Mouse (Mus musculus) spleen, adult 18-20 months (tissue): ENCODE measurements at regions not wholly inside any gene's neighbourhood (a gene's known extent, or its start where the extent isn't known, plus 50 kb on each side); places are given as distances from the start of the nearest gene placed in this dataset.

Experiments
- DNase-seq, 2 experiments: peaks; one replicate each; pipeline ENCODE4 v3.0.0; 2022; ENCODE audit warnings: mixed read lengths in 2 of 2

GRCm38 (mm10) chr4:83986951-83987822 lies 461.8 kb downstream of the Ccdc171 start:
- DNase-seq: no peak

- no peak for DNase-seq
These were observed 462.5 kb downstream of the Ccdc171 start for GRCm38 (mm10) chr4:83987846-83988245.

GRCm38 (mm10) chr4:83988314-83988713 lies 463.0 kb downstream of the Ccdc171 start:
- DNase-seq: no peak

- DNase-seq: no peak
These were observed 465.0 kb downstream of the Ccdc171 start for GRCm38 (mm10) chr4:83990126-83990989.

GRCm38 (mm10) chr4:83991195-83991594 lies 465.9 kb downstream of the Ccdc171 start:
- no peak for DNase-seq

- no peak for DNase-seq
These were observed 471.7 kb downstream of the Ccdc171 start for GRCm38 (mm10) chr4:83997079-83997478.

GRCm38 (mm10) chr4:84001645-84002044 lies 476.3 kb downstream of the Ccdc171 start:
- no peak for DNase-seq

- DNase-seq: no peak
These were observed 478.9 kb downstream of the Ccdc171 start for GRCm38 (mm10) chr4:84004055-84004778.

GRCm38 (mm10) chr4:84004786-84005382 lies 479.5 kb downstream of the Ccdc171 start:
- DNase-seq: no peak

- no peak for DNase-seq
These were observed 486.6 kb downstream of the Ccdc171 start for GRCm38 (mm10) chr4:84011941-84012340.

- no peak for DNase-seq
These were observed 489.8 kb downstream of the Ccdc171 start for GRCm38 (mm10) chr4:84015139-84015538.

GRCm38 (mm10) chr4:84015552-84016169 lies 490.3 kb downstream of the Ccdc171 start:
- no peak for DNase-seq

- DNase-seq: no peak
These were observed 492.8 kb downstream of the Ccdc171 start for GRCm38 (mm10) chr4:84018135-84018534.

GRCm38 (mm10) chr4:84018774-84019173 lies 493.4 kb downstream of the Ccdc171 start:
- DNase-seq: no peak

- DNase-seq: no peak
These were observed 494.3 kb downstream of the Ccdc171 start for GRCm38 (mm10) chr4:84019500-84020255.

- no peak for DNase-seq
These were observed 495.3 kb downstream of the Ccdc171 start for GRCm38 (mm10) chr4:84020692-84021091.

GRCm38 (mm10) chr4:84022323-84022722 lies 497.0 kb downstream of the Ccdc171 start:
- no peak for DNase-seq

- no peak for DNase-seq
These were observed 500.8 kb downstream of the Ccdc171 start for GRCm38 (mm10) chr4:84026144-84026543.

- DNase-seq: no peak
These were observed 502.8 kb downstream of the Ccdc171 start for GRCm38 (mm10) chr4:84028120-84028519.

- DNase-seq: no peak
These were observed 505.6 kb downstream of the Ccdc171 start for GRCm38 (mm10) chr4:84030916-84031315.

GRCm38 (mm10) chr4:84032505-84032904 lies 507.2 kb downstream of the Ccdc171 start:
- DNase-seq: no peak
